Mouse (Mus musculus) G1E (cell line): ENCODE results near the gene Cars2.

Experiments
- CTCF ChIP-seq: IDR thresholded peaks from 2 replicates; pipeline ENCODE4 v1.5.1; 2012; ENCODE audit warnings: low read depth, low read length, inconsistent platforms, mixed read lengths
- GATA1 ChIP-seq: IDR thresholded peaks from 2 replicates; pipeline ENCODE4 v1.6.1; 2012; ENCODE audit warnings: borderline replicate concordance, low read length, inconsistent platforms, mixed read lengths
- GATA2 ChIP-seq: IDR thresholded peaks from 2 replicates; pipeline ENCODE4 v1.6.1; 2012; ENCODE audit warnings: low read depth, low read length, inconsistent platforms, borderline replicate concordance
- POLR2AphosphoS5 ChIP-seq: IDR thresholded peaks from 2 replicates; pipeline ENCODE4 v1.6.1; 2012; ENCODE audit warnings: low read depth, low read length, inconsistent platforms; ENCODE audit not compliant: insufficient replicate concordance
- TAL1 ChIP-seq: conservative IDR thresholded peaks from 2 replicates; pipeline ENCODE4 v1.6.1; 2012; ENCODE audit warnings: low read depth, low read length, inconsistent platforms, mixed read lengths

GRCm38 (mm10) chr8:11517366-11518055 is 33.1 kb downstream of the Cars2 start:
- TF ChIP-seq CTCF (no peak), GATA1 (no peak), TAL1 (no peak), GATA2 (no peak), POLR2AphosphoS5 (no peak)
